Mouse (Mus musculus) bone marrow macrophage, adult 2 months (primary cell): Measurements from ENCODE around the gene Snai1.

Source experiments
- CTCF ChIP-seq: IDR thresholded peaks from 2 replicates; pipeline ENCODE4 v1.5.1; 2012; ENCODE audit warnings: low read depth, mild to moderate bottlenecking, low read length, moderate library complexity
- POLR2A ChIP-seq: IDR thresholded peaks from 2 replicates; pipeline ENCODE4 v1.6.1; 2012; ENCODE audit warnings: mild to moderate bottlenecking, low read depth, low read length, borderline replicate concordance

DNA sequence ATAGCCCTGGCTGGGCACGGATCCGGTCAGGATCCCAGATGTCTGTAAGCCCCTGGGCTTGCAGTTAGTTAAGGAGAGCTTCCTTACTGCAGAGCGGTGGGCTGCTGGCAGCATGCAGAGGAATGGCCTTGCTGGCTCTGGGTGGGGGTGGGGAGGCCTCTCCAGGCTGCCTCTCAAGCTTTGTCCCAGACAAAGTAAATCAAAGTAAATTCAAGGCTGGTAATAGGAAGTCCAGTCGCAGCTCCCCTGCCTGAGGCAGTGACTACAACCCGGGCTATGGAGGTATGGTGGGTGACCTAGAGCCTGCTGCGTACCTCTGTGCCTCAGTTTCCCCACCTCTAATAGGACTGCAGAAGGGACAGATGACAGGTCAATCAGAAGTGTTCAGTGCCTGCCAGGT, 3.3 kb downstream of the Snai1 start:
- TF ChIP-seq CTCF (no peak), POLR2A (no peak)
